ENCODE assay signal across 12 mouse cellular contexts in genomic region chr12:32009267-32009984, GRCm38 (mm10). TPM values are rescaled to one million over a fixed set of nuclear protein-coding genes. Genes with fewer than 3 reads are reported as not detected.
A peak's percentile ranks its signal among the peaks of the same experiment; 100 is the strongest.
DNase-seq lines count a peak whose midpoint lies in the region; ATAC-seq and TF ChIP-seq lines count a peak whose summit lies in the region.
"Had no signal": no experiment of that assay in that cellular context is flagged by ENCODE, and none has a peak within 500 bp of the region (broad histone marks: within the 10 kb centered on the region; RNA-seq: fewer than 3 reads in every experiment).

No protein-coding gene starts in this region.

- peak; percentile 10 for DNase-seq in embryo, embryonic 10 days (ENCODE audit: low spot score)
- no peak for DNase-seq in embryo, embryonic 10.5 days (ENCODE audit: low spot score)
- no peak for DNase-seq in testis, postnatal 14 days (ENCODE audit: low spot score)
- peak; percentile 8 for DNase-seq in forelimb bud, embryonic 11.5 days (ENCODE audit: low read depth, low spot score)
- DNase-seq in urinary bladder, postnatal 25 days (ENCODE audit: low spot score) = no peak
- DNase-seq: cerebellum, adult 8-10 months; kidney, adult 18-20 months had no signal

- H3K4me3 ChIP-seq in testis, adult 2 months (ENCODE audit: control insufficient read depth, low read depth, low read length) = peak overlapping the region; percentile 41
- no peak overlapping the region for H3K4me3 ChIP-seq in myocyte
- H3K4me3 ChIP-seq in intestine, embryonic 16.5 days (ENCODE audit: low read length) = no peak overlapping the region

- H3ac ChIP-seq in myocyte (ENCODE audit: control insufficient read depth, insufficient read length) = no peak overlapping the region

- no peak for ATAC-seq in intestine, embryonic 16.5 days
- ATAC-seq: activated CD4-positive, CD25-positive, alpha-beta regulatory T cell, adult 4 months; forebrain, embryonic 14.5 days had no signal

- TF ChIP-seq CTCF in testis, adult 2 months (IDR thresholded peaks at IDR 0.05; ENCODE audit: control insufficient read depth, insufficient read depth, insufficient replicate concordance, low read depth, low read length) = no peak

- H3K4me2 ChIP-seq in myocyte (ENCODE audit: low read depth) = peak overlapping the region; percentile 41
- no peak overlapping the region for H3K4me2 ChIP-seq in intestine, embryonic 16.5 days (ENCODE audit: low read depth, low read length)

- 27% methylated on average over 8 of the region's 8 CpGs for WGBS in intestine, embryonic 16.5 days

- peaks cover 24% of the 10 kb centered on the region for H3K79me2 ChIP-seq in myocyte (ENCODE audit: control insufficient read depth, insufficient read depth)

- TF ChIP-seq POLR2A in testis, adult 2 months (IDR thresholded peaks at IDR 0.05; ENCODE audit: control insufficient read depth, low read depth, low read length) = no peak
- TF ChIP-seq POLR2A in myocyte (IDR thresholded peaks at IDR 0.05; ENCODE audit: insufficient read length, low read depth) = no peak

- peaks cover 7% of the 10 kb centered on the region; the same call in 1 of the 2 replicates for H3K4me1 ChIP-seq in testis, adult 2 months (ENCODE audit: control insufficient read depth, insufficient read depth, low read length)
- H3K4me1 ChIP-seq in intestine, embryonic 16.5 days (ENCODE audit: control insufficient read depth, insufficient read depth, low read length) = no peaks in the 10 kb centered on the region

- H3K27me3 ChIP-seq in testis, adult 2 months (ENCODE audit: control insufficient read depth, insufficient read depth, low read length) = no peaks in the 10 kb centered on the region
- no peaks in the 10 kb centered on the region for H3K27me3 ChIP-seq in myocyte (ENCODE audit: control insufficient read depth, insufficient read depth, insufficient read length)
- H3K27me3 ChIP-seq in intestine, embryonic 16.5 days (replicated peaks; ENCODE audit: control insufficient read depth, insufficient read depth, low read length) = no peaks in the 10 kb centered on the region

- H3K36me3 ChIP-seq in testis, adult 2 months (ENCODE audit: control insufficient read depth, insufficient read depth, low read length) = no peaks in the 10 kb centered on the region
- H3K36me3 ChIP-seq in myocyte (ENCODE audit: control insufficient read depth, insufficient read depth) = no peaks in the 10 kb centered on the region
- no peaks in the 10 kb centered on the region for H3K36me3 ChIP-seq in intestine, embryonic 16.5 days (ENCODE audit: control insufficient read depth, insufficient read depth, low read length)

- peaks cover 5% of the 10 kb centered on the region; the same call in 1 of the 2 replicates for H3K9me3 ChIP-seq in intestine, embryonic 16.5 days (ENCODE audit: control insufficient read depth, low read length)

- H3K27ac ChIP-seq in testis, adult 2 months (ENCODE audit: control insufficient read depth, insufficient read depth, low read depth, low read length) = no peak overlapping the region
- no peak overlapping the region for H3K27ac ChIP-seq in intestine, embryonic 16.5 days (ENCODE audit: low read length)

- H3K9ac ChIP-seq in intestine, embryonic 16.5 days (ENCODE audit: low read depth, low read length) = no peak overlapping the region

TF ChIP-seq in myocyte, 11 proteins besides CTCF, POLR2A, EP300 and RAD21:
- TF ChIP-seq REST (IDR thresholded peaks at IDR 0.05; ENCODE audit: insufficient read depth, insufficient read length) (no peak), USF1 (IDR thresholded peaks at IDR 0.05; ENCODE audit: low read depth) (no peak), MAX (IDR thresholded peaks at IDR 0.05; ENCODE audit: low read depth) (no peak), MYOD1 (IDR thresholded peaks at IDR 0.05; ENCODE audit: control insufficient read depth in 1 of 3, insufficient read length in 2 of 3, low read depth in 2 of 3) (peak in 1 of 3 experiments; percentile 33), TCF3 (IDR thresholded peaks at IDR 0.05; ENCODE audit: insufficient read length, low read depth) (no peak), E2F4 (IDR thresholded peaks at IDR 0.05; ENCODE audit: insufficient read depth) (no peak), MYOG (IDR thresholded peaks at IDR 0.05; ENCODE audit: control insufficient read depth in 1 of 3, insufficient read depth in 1 of 3, insufficient read length in 2 of 3, low read depth in 2 of 3) (peak in 1 of 3 experiments; percentile 46), TCF12 (IDR thresholded peaks at IDR 0.05; ENCODE audit: insufficient read depth, poor library complexity, severe bottlenecking) (no peak), POLR2AphosphoS2 (IDR thresholded peaks at IDR 0.05; ENCODE audit: insufficient read length, low read depth) (no peak), CEBPB (IDR thresholded peaks at IDR 0.05; ENCODE audit: insufficient read depth, poor library complexity, severe bottlenecking) (no peak), SRF (IDR thresholded peaks at IDR 0.05; ENCODE audit: control insufficient read depth, insufficient read length, low read depth) (no peak)

RNA-seq across cellular contexts. Expression of gene Prkar2b, which starts 51.7 kb away (rescaled TPM):
- polyA plus RNA-seq in testis, adult 2 months (2012; rRNA removed) = 3.3 and 3.5 TPM in 2 replicates
- polyA plus RNA-seq in myocyte (2012; fragmentation: generic; extraction: Trizol) = 16.2 TPM
- 11.5 and 12.7 TPM in 2 replicates for polyA plus RNA-seq in intestine, embryonic 16.5 days (2015; fragmentation: Nextera tagmentation; extraction: Ambion mirVana)

RNA-seq across cellular contexts. Expression of gene Hbp1, which starts 59.1 kb away (rescaled TPM):
- polyA plus RNA-seq in testis, adult 2 months (2012; rRNA removed) = 21.0 and 27.3 TPM in 2 replicates
- polyA plus RNA-seq in myocyte (2012; fragmentation: generic; extraction: Trizol) = 37.0 TPM
- 82.1 and 82.8 TPM in 2 replicates for polyA plus RNA-seq in intestine, embryonic 16.5 days (2015; fragmentation: Nextera tagmentation; extraction: Ambion mirVana)

Comparison
In these comparisons a context has a peak if more than half of its experiments do, and no peak if none do; other contexts are left out.
1. DNase-seq: peak in embryo, embryonic 10 days (single experiment) and forelimb bud, embryonic 11.5 days (single experiment); none in embryo, embryonic 10.5 days (single experiment), testis, postnatal 14 days (single experiment) and urinary bladder, postnatal 25 days (single experiment).